Comparison of ENCODE assay signal across 22 mouse cellular contexts in genomic region chr9:105302230-105302629, GRCm38 (mm10).
DNase-seq lines count a peak whose midpoint lies in the region; ATAC-seq and TF ChIP-seq lines count a peak whose summit lies in the region.
"Had no signal": no experiment of that assay in that cellular context is flagged by ENCODE, and none has a peak within 500 bp of the region (broad histone marks: within the 10 kb centered on the region; RNA-seq: fewer than 3 reads in every experiment).

No protein-coding gene starts in this region.

- H3K27me3 ChIP-seq in Patski = no peaks in the 10 kb centered on the region
- H3K27me3 ChIP-seq: heart, embryonic 12.5 days; hindbrain, embryonic 13.5 days had no signal

- in situ Hi-C loops in Patski (cut with MboI; ENCODE audit: low pct_unique_long_range_greater_than_20kb) = no loop called here

- POLR2A ChIA-PET in Patski (lab: Charles Lee) = no interaction called here

- peak; percentile 55; the same call in 1 of the 2 replicates for ATAC-seq in frontal cortex, adult (ENCODE audit: low TSS enrichment)
- ATAC-seq in Patski = peak; percentile 26
- ATAC-seq: activated CD4-positive, CD25-positive, alpha-beta regulatory T cell, adult 4 months; forebrain, postnatal 0 days; liver, postnatal 0 days had no signal

- no peak for DNase-seq in frontal cortex, postnatal 10 days (ENCODE audit: low spot score in 2 of 2)
- peak; percentile 66 for DNase-seq in right cerebral cortex, adult 18-20 months
- DNase-seq in right cerebral cortex, postnatal 10 days (ENCODE audit: low spot score in 2 of 2) = no peak
- DNase-seq in Patski (ENCODE audit: low read depth, low spot score) = peak; percentile 7
- DNase-seq in layer of hippocampus, postnatal 36 days = peak; percentile 6 to 39
- DNase-seq in kidney, adult 9 months = no peak
- no peak for DNase-seq in spleen, adult 18-20 months
- DNase-seq: adrenal gland, postnatal 14 days; cerebellum, adult 18-20 months; cerebellum, postnatal 36 days; forebrain, postnatal 0 days; gastrocnemius, postnatal 10 days; heart, adult 11 months; heart, postnatal 14 days; kidney, postnatal 4 days; liver, postnatal 0 days; lung, postnatal 10 days; thymus, postnatal 14 days had no signal

- CTCF ChIA-PET in Patski (lab: Charles Lee) = no interaction called here

- TF ChIP-seq CTCF in Patski (IDR thresholded peaks at IDR 0.05) = no peak

Comparison
In these comparisons a context has a peak if more than half of its experiments do, and no peak if none do; other contexts are left out.
1. DNase-seq: peak in right cerebral cortex, adult 18-20 months (single experiment), Patski (single experiment) and layer of hippocampus, postnatal 36 days (2 of 2); none in frontal cortex, postnatal 10 days (0 of 2), right cerebral cortex, postnatal 10 days (0 of 2), kidney, adult 9 months (single experiment) and spleen, adult 18-20 months (0 of 2).